Mouse (Mus musculus) megakaryocyte progenitor cell, adult 5-6 weeks (primary cell): Measurements from ENCODE around the gene Myl4. TPM values are rescaled to one million over a fixed set of nuclear protein-coding genes. Genes with fewer than 3 reads are reported as not detected.

Experiments
- ATAC-seq: replicated peaks from 2 replicates; pipeline ENCODE4 v1.8.0; 2016; ENCODE audit warnings: mild to moderate bottlenecking, moderate TSS enrichment, inconsistent platforms; ENCODE audit not compliant: poor library complexity
- total RNA-seq, 2 experiments: library from RNA; stranded (forward) in 1 of 2; stranded (reverse) in 1 of 2; fragments of 157-497, 149-512 nt in 1 of 2; fragments of 200-1000 nt in 1 of 2; gene quantifications; 2 replicates each; pipeline versions ENCODE4 v1.2.3 to v1.2.4; 2015 to 2017

Myl4 gene
- total RNA-seq (2015): 2.2 and 3.2 TPM in 2 replicates
- 1.8 and 4.9 TPM in 2 replicates for total RNA-seq (2017)

DNA sequence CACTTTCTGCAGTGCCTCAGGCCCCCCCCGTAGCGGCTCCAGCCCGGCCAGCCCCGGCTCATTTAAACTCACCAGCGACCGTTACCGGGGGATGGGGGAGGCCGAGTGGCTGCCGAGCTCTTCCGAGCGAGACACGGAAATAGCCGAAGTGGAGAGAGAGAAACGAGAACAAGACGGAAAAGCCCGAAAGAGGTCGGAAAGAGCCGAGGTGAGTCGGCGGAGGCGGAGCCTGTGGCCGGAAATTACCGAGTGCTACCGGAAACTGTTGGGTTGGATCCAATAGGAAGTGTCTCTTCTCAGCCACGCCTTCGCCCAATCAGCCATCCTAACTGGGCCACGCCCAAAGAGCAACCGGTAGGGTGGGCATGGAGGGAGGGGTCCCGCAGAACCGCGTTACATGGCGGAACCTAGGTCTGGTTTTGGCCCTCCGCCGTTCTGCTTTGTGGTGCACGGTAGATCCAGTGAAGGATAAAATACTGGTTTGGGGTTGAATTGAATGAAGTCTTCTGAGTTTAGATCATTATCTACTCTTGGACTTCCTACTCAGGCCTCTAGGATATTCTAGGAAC lies at the start of gene Myl4, which contains the start of gene Cdc27:
Myl4 (plus strand) TSS at position 258 of the 569 bp plus-strand sequence.
Cdc27 (minus strand) TSS at position 215 of the 569 bp plus-strand sequence.
- peak; percentile 94 for ATAC-seq

DNA sequence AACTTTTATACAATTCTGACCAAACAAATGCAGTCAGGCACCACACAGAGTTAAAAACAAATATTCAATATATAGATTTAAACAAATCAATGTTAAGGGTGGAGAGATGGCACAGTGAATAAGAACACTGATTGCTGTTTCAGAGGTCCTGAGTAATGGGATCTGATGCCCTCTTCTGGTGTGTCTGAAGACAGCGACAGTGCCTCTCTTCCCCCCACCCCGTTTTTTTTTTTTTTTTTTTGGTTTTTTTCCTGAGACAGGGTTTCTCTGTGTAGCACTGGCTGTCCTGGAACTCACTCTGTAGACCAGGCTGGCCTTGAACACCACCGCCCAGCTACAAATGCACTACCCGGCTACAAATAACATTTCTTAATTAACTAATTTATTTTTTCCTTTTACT lies 42.0 kb upstream of the Myl4 start:
- ATAC-seq: no peak

DNA sequence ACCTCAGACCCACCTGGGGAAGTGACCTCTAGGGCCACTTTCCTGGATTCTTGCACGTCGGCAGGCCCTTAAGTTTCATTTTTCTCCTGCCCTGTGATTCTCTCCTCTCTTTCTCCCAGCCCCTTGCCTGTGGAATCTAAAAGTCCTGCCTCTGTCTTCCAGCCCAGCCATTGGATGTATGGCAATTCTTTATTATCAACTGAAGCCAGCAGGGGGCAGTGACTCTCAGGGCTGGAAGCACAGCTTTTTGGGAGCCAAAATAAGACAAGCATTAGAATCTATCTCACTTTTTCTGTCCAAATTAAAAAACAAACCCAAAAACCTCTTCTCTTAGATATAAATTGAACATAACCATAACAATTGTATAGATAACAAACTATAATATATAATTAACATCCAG lies 39.9 kb upstream of the Myl4 start:
- peak; percentile 76 for ATAC-seq

DNA sequence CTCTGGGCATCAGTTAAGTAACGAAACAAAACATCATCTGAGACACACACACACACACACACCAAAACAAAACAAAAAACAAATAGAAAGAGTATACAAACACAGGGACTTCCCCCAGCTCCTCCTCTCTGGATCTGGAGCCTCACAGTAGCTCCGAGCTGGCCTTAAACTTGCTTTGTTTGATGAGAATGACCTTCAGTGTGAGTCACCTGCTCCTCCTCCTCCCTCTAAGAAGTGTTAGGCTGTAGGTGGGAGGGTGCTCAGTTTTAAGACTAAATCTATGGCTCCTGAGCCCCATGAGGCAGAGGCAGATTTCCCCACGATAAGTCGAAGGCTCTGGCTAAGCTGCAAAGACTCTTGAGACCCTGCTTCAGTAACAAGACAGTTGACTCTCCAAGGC lies 38.0 kb upstream of the Myl4 start:
- no peak for ATAC-seq

DNA sequence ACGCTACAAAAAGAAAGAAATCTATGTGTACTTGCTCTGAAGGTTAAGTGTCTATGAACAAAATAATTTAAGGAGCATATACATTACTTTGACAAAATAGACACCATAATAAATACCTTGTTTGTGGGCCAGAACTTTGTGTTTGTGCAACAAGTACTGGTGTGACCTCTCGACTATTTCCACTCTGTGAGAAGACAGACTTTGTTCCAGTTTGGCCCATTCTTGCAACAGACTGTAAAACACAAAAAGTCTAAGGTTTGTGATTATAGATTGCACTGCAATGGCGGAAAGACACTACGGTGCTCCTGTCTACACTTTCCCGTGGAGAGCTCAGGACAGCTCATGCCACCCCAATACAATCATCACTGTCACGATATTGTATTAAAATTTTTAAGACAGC lies 24.5 kb upstream of the Myl4 start:
- no peak for ATAC-seq

DNA sequence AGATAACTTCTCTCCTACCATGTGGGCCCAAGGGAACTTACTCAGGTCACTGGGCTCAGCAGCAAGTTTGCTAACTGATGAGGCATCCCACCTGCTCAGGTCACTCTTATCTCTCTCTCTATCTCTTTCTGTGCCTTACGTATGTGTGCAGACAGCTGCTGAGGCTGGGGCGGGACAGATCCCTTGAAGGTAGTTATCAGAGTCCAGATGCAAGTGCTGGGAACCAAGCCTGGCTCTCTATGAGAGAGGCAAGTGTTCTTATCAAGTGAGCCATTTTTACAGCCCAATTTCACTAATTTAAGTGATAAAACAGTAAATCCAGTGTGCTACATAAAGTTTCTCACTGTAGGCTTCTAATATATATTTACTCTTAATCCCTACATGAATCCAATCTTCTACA lies 13.6 kb upstream of the Myl4 start:
- ATAC-seq: peak; percentile 88

DNA sequence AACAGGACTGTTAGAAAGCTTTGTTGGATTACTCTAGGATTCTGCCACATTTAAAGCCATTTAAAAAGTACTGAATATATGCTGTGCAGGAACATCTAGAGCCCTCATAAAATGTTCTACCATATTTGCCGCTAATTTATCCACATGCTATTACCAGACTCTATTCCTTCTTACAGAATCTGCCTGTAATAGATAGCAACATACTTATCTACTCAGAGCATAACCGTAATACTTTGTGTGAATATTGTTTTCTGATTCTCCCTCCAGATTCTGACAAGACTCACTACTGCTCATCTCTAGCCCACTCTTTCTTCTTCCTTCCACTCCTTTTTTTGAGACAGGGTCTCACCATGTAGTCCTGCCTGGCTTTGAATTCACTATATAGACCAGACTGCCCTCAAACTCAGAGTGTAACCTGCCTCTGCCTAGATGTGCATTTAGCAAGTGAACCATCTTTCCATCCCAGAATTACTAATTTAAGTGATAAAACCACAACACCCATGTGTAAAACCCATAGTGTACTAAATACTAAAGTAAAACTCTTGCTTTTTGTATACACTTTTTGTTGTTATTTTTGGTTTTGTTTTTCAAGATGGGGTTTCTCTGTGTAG lies 12.4 kb upstream of the Myl4 start:
- ATAC-seq: 0 out of 2 replicates have a peak, but pooled peaks have one; percentile 45

DNA sequence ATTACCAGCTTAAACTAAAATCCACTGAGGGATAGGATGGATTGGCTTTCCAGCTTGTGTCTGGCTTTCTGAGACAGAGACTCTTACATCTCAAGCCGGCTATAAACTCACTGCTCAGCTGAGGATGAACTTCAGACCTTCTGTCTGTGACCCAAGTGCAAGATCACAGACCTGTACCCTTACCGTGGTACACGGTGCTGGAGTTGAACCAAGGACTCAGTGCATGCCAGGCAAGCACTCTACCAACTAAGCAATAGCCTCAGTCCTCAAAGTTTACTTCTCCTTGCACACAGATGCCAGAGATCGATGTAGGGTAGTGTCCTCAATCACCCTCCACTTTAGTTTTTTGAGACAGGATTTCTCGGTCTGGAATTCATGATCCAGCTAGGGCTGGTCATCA lies 10.7 kb upstream of the Myl4 start:
- ATAC-seq: no peak

DNA sequence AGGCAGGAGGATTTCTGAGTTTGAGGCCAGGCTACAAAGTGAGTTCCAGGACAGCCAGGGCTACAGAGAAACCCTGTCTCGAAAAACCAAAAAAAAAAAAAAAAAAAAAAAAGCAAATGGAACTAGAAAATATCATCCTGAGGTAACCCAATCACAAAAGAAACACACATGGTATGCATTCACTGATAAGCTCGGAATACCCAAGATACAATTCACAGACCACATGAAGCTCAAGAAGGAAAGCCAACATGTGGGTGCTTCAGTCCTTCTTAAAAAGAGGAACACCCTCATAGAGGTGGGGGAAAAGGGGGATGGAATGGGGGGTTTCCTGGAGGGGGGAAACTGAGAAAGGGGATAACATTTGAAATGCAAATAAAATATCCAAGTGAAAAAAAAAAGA lies 7.1 kb upstream of the Myl4 start:
- peak; percentile 55 for ATAC-seq

DNA sequence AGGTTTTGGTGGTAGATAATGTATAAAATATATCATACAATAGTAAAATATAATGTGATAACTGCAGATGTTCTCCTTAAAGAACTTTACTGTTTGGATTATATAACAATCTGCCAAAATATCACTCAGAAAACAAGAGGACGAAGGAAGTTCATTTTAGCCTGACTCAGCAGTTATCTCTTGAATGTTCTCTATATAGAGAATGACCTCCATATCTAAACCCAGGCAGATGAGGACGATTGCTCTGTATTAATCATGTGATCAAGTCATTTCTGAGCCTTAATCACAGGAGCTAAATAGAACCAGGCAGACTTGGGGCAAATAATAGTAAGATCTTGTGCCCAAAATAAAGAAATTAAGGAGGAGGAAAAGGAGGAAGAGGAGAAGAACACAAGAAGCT lies 6.0 kb upstream of the Myl4 start:
- ATAC-seq: no peak

DNA sequence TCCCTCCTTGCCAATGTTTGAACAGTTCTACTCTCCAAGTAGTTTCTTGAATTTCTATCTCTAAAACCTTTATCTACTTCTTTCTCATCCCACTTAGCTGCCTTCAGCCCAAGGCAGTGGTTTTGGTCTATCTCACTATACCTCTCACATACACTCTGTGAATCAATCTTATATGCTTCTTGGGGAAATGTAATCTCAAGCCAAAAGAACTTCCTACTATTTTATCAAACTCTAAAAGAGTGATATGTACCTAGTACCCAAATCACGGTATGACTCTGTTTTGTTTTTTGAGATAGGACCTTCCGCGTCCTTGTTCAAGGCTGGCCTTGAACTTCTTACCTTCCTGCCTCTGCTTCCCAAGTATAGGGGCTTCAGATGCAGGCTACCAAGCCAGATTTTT lies 3.0 kb upstream of the Myl4 start:
- no peak for ATAC-seq

DNA sequence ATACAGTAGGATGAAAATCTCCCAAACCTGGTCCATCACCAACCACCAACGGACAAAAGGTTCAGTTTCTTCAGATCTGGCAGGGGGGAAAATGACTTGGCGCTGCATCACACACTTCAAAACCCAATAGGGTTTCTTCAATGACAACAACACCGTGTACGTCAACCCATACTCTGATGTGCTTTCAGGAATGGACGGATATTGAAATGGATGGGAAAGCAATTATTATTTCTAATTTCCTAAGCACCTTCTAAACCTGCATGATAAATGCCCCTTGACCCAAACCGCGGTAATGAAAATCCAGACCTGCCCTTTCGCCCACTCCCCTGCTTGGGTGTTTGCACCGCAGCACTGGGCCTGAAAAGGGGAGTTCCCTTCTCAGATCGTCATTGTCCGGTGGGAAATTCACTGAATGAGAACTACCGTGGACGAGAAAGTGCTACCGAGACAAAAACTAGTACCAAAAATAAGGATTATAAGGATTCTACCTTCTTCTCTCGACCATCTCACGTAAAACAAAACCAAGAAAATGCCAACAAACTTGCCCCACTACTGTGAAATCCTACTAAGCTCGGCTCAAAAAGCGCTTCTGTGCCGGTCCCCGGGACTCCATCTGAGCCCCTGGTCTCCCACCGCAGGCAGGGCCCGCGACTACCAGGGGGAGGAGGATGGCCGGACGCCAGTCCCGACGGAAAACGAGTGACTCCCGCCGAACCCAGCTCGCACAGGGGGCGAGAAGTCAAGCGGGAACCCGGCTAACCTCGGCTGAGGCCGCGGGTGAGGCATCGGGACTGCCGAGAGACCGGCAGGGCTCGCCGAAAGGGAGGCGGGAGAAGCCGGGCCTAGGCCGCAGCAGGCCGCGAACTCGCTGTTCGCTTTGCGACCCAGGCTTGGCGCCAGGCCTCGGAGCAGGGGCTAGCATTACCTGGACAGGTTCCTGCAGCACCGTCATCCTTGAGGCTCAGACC lies 741 bp upstream of the Myl4 start:
- ATAC-seq: peak; percentile 56

DNA sequence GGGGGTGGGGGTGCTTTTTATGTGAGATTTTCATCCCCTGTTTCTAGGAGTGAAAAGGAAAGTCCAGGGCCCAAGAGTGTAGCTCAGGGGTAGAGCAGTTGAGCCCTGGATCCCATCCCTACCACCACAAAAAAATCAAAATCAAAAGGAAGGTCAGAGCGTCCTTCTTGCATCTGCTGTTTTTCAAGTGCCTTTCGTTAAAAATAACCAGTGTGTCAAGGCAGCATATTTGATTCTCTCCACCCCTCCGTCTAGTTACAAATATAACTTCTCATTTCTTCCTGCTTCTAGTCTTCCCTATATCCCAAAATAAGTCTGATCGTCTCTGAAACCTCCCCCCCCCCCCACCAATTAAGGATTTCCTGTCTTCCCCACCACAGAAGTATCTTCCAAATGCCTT lies 7.6 kb downstream of the Myl4 start:
- ATAC-seq: no peak

DNA sequence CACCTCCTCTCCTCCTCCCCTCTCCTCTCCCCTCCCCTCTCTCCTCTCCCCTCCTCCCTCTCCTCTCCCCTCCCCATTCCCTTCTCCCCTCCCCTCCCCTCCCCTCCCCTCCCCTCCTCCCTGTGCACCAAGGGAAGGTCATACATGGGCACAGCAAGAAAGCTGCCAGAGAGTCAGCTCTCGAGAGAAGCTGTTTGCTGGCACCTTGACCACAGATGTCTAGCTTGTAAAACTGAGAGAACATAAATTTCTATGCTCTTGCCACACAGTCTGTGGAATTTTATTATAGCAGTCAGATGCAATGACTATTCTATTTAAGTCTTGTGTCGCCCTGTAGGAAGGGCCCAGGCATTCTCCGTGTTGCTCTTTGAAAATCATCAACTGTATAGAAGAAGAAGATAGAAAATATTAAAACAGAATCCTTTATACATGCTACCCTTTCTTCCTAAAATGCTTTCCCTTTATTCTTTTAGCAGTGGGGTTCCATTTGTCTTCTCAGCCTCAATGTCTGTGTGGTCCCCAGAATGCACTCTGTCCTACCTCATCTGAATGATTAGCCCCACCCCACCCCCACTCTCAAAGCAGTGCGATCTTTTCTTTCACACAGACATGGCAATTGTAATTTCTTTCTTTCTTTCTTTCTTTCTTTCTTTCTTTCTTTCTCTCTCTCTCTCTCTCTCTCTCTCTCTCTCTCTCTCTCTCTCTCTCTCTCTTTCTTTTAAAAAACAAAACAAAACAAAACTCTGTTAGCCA lies 8.4 kb downstream of the Myl4 start:
- ATAC-seq: no peak

DNA sequence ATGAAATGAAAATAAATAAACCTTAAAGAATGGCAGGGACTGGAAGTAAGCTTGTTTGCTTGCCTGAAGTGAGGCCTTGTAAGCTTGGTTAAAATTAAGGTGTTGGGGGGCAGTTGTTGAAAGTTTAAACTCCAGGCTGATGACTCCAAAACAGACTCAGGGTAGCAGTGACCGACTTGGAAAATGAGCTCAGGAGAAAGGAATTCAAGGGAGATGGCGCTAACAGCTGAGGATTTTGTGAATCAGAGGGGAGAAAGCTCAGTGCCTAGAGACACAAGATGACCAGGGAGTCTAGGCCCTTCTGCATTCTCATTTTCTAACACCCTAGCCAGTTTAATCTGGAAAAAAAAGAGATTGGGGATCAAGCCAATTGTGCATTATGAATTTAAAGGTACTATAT lies 10.5 kb downstream of the Myl4 start:
- no peak for ATAC-seq

DNA sequence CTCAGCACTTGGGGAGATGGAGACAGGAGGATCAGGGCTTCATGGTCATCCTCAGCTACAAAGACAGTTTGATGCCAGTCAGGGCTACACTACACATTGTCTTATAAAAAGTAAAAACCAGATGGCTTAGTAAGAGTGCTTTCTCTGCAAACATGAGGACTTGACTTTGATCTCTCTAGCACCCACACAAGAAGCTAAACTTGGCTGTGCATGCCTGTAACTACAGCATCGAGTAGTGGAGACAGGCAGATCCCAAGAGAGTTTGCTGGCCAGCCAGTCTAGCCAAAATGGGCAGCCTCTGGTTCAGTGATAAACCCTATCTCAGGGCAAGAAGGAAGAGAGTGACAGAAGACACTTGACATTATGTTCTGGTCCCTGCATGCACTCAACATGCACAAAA lies 13.0 kb downstream of the Myl4 start:
- no peak for ATAC-seq

DNA sequence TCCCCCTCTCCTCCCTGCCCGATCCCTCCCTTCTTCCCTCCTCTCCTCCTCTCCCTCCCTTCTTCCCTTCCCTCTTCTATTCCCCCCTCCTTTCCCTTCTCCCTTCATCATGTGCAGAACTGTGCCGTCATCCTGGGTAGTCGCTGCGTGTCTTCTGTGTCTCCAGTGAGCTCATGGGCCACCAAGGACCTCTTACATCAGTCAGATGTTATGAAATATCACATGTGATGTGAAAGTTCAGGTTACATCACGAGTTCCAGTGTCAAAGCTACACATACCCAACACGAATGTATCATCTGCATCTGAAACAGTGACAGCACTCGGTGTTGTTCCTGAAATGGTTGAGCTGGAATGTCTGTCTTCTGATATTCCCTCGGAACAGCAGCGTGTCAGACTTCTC lies 14.7 kb downstream of the Myl4 start:
- peak; percentile 86 for ATAC-seq

DNA sequence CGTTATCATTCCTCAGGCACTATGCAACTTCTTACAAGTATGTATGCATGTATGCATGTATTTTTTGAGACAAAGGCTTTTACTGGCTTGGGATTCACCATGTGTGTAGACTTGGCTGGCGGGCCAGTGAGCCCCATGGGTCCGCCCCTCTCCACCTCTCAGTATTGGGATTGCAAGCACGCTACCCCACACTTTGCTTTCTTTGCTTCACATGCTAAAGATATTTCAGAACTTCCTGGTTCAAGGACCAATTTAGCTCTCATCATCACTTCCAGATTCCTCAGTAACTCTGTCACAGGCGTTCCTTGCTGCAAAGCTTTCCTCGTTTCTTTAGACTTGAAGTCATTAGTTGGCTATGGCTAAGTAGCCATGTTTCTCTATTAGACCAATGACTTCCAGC lies 15.6 kb downstream of the Myl4 start:
- no peak for ATAC-seq

DNA sequence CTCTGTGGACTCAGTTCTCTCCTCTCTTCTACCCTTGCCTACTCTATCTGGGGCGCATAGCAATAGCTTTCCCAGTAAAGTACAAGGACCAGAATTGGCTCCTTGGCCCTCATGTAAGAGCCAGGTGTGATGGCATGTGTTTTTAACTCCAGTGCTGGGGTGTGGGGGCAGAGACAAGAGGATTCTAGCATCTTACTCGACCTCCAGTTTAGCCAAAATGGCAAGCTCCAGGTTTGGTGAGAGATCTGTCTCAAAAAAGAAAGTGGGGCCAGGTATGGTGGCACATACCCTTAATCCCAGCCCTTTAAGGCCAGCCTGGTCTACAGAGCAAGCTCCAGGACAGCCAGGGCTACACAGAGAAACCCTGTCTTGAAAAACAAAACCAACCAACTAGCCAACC lies 16.3 kb downstream of the Myl4 start:
- ATAC-seq: no peak

DNA sequence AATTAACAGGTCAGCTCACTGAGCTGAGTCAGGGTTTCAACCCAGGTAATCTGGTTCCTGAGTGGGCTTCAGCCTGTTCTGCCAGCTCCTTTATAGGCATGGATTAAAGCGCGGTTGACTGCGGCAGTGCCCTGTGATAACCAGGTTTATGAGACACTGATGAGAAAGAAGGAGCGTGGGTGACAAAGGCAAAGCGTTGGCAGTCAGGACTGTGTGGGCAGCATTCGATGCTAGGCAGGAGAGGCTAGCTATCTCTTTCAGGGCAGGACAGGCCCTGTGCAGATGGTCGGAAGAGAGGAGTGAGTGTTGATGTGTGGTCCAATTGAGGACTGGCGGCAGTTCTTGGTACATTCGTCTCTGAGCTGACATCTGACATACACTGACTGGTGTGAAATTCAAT lies 17.3 kb downstream of the Myl4 start:
- ATAC-seq: no peak

DNA sequence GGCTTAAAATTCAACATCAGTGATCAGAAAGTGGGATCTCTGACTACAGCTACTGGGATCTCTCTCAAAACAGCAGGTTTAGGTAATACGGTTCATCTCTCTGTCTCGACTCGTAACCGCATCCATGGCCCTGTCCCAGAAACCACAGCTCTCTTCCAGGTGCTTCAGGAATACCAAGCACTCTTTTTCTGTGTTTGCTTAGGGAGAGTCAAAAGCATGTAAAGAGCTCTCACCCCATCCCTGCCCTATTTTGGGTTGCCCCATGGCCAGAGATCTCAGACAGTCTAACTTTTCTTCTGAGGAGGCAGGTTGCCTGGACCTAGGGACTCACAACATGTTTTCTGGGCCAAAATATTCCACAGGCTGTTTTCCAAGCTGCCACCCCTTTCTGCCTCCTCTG lies 17.9 kb downstream of the Myl4 start:
- no peak for ATAC-seq
